Mouse (Mus musculus) embryonic facial prominence, embryonic 12.5 days (tissue): ENCODE results near the gene Slc20a1. TPM values are rescaled to one million over a fixed set of nuclear protein-coding genes. Genes with fewer than 3 reads are reported as not detected.

Source experiments
- ATAC-seq: fragments of 200-750 bp; cut with Nextera tagmentation; 2 replicates; pipeline ENCODE4 v1.8.0; 2017; ENCODE audit not compliant: insufficient number of reproducible peaks, insufficient read depth, low FRiP score, low TSS enrichment
- H3K27ac ChIP-seq: fragments of 300-500 bp; sonication (generic); 2 replicates; pipeline ENCODE4 v1.5.1; 2016; ENCODE audit warnings: mild to moderate bottlenecking
- H3K27me3 ChIP-seq: fragments of 300-500 bp; sonication (generic); 2 replicates; pipeline ENCODE4 v1.6.1; 2016; ENCODE audit warnings: mild to moderate bottlenecking, moderate library complexity
- H3K36me3 ChIP-seq: fragments of 300-500 bp; sonication (generic); 2 replicates; pipeline ENCODE4 v1.6.1; 2016; ENCODE audit warnings: mild to moderate bottlenecking
- H3K4me1 ChIP-seq: fragments of 300-500 bp; sonication (generic); 2 replicates; pipeline ENCODE4 v1.6.1; 2016
- H3K4me2 ChIP-seq: fragments of 300-500 bp; sonication (generic); replicated peaks from 2 replicates; pipeline ENCODE4 v1.6.1; 2016; ENCODE audit warnings: mild to moderate bottlenecking, moderate library complexity
- H3K4me3 ChIP-seq: fragments of 300-500 bp; sonication (generic); 2 replicates; pipeline ENCODE4 v1.5.1; 2016; ENCODE audit warnings: mild to moderate bottlenecking
- H3K9ac ChIP-seq: fragments of 300-500 bp; sonication (generic); 2 replicates; pipeline ENCODE4 v1.6.1; 2016; ENCODE audit warnings: mild to moderate bottlenecking, moderate library complexity
- H3K9me3 ChIP-seq: fragments of 300-500 bp; sonication (generic); 2 replicates; pipeline ENCODE4 v1.6.1; 2016; ENCODE audit warnings: mild to moderate bottlenecking, moderate library complexity
- WGBS: fragments of 180-500 bp; shearing (Covaris S2); methylation state at CpG from one replicate; pipeline ENCODE4 v1.1.7; 2016; 5-methylcytosine and 5-hydroxymethylcytosine counted together
- polyA plus RNA-seq: library from polyadenylated mRNA; unstranded; fragments of >200 nt; fragmentation: Nextera tagmentation; extraction: Ambion mirVana; gene quantifications from 2 replicates; pipeline ENCODE4 v1.2.1, GENCODE M21; 2016

Slc20a1 gene
- polyA plus RNA-seq, 1 experiment from 2014 or later: 43.8 TPM

DNA sequence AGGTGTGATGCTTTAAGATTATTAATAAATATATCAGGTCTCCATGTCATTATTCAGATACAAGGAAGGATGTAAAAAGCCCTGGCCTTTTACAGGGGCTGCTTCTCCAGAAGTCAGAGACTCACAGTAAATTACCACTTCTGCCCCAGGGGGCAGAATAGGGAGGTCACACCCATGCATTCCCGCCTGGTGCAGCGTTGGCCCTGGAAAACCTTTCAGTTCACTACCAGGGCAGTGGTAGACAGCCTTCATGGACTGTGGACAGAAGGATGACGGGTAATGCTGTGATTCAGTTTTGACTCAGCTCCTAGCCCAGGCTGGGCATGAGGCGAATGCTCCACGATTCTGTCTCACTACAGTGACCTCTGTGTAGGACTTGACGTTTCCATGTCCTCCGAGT, 47.9 kb downstream of the Slc20a1 start:
- no peak overlapping the region for H3K27ac ChIP-seq
- H3K9me3 ChIP-seq: no peaks in the 10 kb centered on the region
- WGBS: 82% methylated on average over 7 of the region's 7 CpGs
- H3K4me2 ChIP-seq: no peak overlapping the region
- 0 out of 2 replicates have a peak, but pooled peaks cover under 1% of the 10 kb centered on the region for H3K4me1 ChIP-seq
- no peak overlapping the region for H3K4me3 ChIP-seq
- no peaks in the 10 kb centered on the region for H3K27me3 ChIP-seq
- no peaks in the 10 kb centered on the region for H3K36me3 ChIP-seq
- no peak for ATAC-seq
- H3K9ac ChIP-seq: no peak overlapping the region

DNA sequence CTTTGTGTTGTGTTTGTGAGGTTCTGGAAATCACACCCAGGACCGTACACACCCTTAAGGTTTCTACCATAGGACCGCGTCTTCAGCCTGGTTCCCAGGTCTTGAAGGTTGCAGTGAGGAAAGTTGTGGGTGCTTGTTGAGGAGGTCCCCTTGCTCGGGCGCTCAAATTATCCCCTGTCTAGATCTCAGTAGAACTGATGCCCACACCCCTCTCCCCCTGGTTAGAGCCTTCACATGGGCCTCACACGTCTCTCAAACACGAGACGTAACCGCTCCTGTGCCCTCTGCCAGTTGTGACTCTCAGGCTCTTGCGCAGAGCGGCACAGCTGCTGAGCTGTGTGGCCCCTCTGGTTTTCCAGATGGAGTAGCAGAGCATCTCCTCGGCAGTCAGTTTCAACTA, 48.4 kb downstream of the Slc20a1 start:
- Histone ChIP-seq H3K27ac (no peak overlapping the region), H3K4me1 (no peaks in the 10 kb centered on the region), H3K4me2 (no peak overlapping the region), H3K36me3 (no peaks in the 10 kb centered on the region), H3K9me3 (no peaks in the 10 kb centered on the region), H3K4me3 (no peak overlapping the region), H3K27me3 (no peaks in the 10 kb centered on the region), H3K9ac (no peak overlapping the region)
- WGBS: 91% methylated on average over 12 of the region's 12 CpGs
- no peak for ATAC-seq

DNA sequence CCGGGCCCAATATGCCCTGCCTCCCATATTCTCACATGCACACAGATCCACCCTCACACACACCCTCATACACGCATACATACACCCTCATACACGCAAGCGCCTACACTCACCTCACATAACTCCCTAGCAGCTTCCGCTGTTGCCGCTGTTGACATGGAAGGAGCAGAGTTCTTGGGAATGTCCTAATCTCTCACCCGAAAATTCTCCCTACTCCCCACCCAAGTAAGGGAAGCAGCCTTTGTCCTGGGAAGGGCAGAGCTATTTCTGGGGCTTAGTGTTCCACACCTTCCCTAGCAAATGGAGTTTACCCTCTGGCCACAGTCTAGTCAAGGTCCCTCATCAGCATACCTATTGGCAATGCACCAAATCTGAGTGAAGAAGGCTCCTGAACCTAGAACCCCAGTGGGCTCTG, 49.1 kb downstream of the Slc20a1 start:
- H3K9ac ChIP-seq: no peak overlapping the region
- H3K27ac ChIP-seq: no peak overlapping the region
- WGBS: 91% methylated on average over 7 of the region's 7 CpGs
- no peaks in the 10 kb centered on the region for H3K36me3 ChIP-seq
- no peak overlapping the region for H3K4me3 ChIP-seq
- no peaks in the 10 kb centered on the region for H3K4me1 ChIP-seq
- no peak for ATAC-seq
- H3K9me3 ChIP-seq: no peaks in the 10 kb centered on the region
- H3K27me3 ChIP-seq: no peaks in the 10 kb centered on the region
- H3K4me2 ChIP-seq: no peak overlapping the region

DNA sequence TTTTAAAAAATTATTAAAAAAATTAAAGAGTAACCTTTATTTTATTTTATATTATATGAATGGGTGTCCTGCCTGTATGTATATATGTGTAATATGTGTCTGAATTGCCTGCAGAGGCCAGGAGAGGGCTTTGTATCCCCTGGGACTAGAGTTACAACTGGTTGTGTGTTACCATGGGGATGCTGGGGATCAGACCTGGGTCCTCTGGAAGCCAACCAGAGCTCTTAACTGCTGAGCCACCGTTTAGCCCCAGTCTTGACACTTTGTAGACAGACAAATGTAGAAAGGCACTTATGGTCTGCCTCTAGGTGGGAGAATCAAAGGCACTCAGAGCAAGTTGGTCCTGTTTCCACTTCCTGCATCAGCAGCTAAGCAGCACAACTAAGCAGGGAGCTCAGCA, 50.8 kb downstream of the Slc20a1 start:
- H3K36me3 ChIP-seq: no peaks in the 10 kb centered on the region
- H3K4me1 ChIP-seq: no peaks in the 10 kb centered on the region
- H3K9me3 ChIP-seq: no peaks in the 10 kb centered on the region
- no peaks in the 10 kb centered on the region for H3K27me3 ChIP-seq
- 46% methylated on average over 1 of the region's 1 CpGs for WGBS
- ATAC-seq: no peak
- no peak overlapping the region for H3K4me2 ChIP-seq
- no peak overlapping the region for H3K27ac ChIP-seq
- no peak overlapping the region for H3K9ac ChIP-seq
- no peak overlapping the region for H3K4me3 ChIP-seq

DNA sequence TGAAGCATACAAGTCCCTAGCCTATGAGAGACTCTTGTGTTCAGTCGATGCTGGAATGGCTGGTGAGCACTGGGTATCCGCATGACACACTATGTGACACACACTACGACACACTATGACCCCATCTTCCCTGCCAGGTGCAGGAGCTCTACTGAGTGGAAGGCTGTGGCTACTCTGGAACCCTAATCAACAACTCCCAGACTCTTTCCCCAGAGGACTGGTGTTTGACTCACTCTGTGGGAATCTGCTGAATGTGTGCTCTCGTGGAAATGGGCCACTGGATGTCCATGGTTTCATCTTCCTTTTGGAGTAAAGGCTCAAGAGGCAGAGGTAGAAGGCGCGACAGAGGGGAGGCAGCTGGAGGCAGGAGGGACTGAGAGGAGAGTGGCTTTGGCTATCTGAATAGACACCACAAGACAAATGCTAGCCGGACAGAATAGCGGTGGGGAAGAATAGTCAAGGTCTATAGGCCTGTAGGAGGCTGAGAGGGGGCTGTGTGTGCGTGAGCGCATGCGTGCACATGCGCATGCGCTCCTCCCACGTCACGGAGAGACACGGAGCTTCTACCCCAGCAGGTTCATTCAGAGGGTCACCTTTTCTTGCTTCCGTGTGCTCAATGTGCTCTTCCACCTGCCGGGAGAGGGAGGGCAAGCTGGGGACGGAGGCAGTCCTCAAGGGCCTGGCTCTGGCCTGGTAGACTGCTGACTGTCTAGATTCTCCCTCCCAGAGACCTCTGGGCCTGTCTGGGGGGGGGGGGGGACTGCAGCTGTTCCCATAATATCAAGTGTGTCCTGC, 54.5 kb downstream of the Slc20a1 start:
- Histone ChIP-seq H3K9me3 (no peaks in the 10 kb centered on the region), H3K9ac (no peak overlapping the region), H3K4me2 (no peak overlapping the region), H3K4me3 (no peak overlapping the region), H3K36me3 (no peaks in the 10 kb centered on the region), H3K4me1 (0 out of 2 replicates have a peak, but pooled peaks cover 2% of the 10 kb centered on the region), H3K27ac (no peak overlapping the region), H3K27me3 (no peaks in the 10 kb centered on the region)
- no peak for ATAC-seq
- WGBS: 84% methylated on average over 19 of the region's 19 CpGs

DNA sequence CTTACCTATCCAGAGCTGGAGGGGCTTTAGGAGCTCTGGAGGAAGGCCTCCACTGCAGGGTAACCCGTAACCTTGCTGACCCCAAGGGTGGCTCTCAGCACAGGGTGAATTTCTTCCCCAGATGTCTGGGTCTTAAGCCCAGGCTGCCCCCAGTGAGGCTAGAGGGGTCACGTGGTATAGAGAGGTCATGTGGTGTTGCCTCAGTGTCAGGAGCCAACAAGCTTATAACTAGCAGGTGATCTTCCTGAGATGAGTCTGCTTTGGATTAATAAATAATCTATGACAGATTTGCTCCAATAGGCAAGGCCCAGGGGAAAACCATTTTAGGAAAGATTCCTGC, 55.0 kb downstream of the Slc20a1 start:
- Histone ChIP-seq H3K36me3 (no peaks in the 10 kb centered on the region), H3K4me1 (peaks cover 4% of the 10 kb centered on the region; the same call in 1 of the 2 replicates), H3K9me3 (no peaks in the 10 kb centered on the region), H3K9ac (no peak overlapping the region), H3K27ac (no peak overlapping the region), H3K4me2 (no peak overlapping the region), H3K27me3 (no peaks in the 10 kb centered on the region), H3K4me3 (no peak overlapping the region)
- WGBS: 54% methylated on average over 2 of the region's 2 CpGs
- no peak for ATAC-seq

DNA sequence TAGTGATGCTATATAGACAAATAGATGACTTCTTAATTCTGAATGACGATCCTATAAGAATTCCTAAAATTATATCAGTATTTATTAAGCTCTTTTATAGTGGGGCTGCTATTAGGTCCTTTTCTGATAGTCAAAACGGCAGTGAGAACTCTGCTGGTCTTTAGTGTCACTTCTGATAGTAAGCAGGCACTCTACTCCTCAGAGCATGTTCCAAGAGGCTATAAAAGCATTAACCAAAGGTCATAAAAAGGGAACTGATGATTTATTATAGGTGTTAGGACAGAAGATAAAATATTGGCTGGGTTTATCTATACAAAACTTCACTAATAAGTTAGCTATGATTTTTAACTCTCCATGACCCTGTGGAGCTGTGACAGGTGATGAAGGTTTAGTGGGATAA, 55.5 kb downstream of the Slc20a1 start:
- H3K27ac ChIP-seq: no peak overlapping the region
- no peak overlapping the region for H3K9ac ChIP-seq
- no peaks in the 10 kb centered on the region for H3K36me3 ChIP-seq
- no peak for ATAC-seq
- H3K27me3 ChIP-seq: no peaks in the 10 kb centered on the region
- no peaks in the 10 kb centered on the region for H3K9me3 ChIP-seq
- peaks cover 5% of the 10 kb centered on the region; the same call in 1 of the 2 replicates for H3K4me1 ChIP-seq
- no peak overlapping the region for H3K4me2 ChIP-seq
- 71% methylated on average over 2 of the region's 2 CpGs for WGBS
- H3K4me3 ChIP-seq: no peak overlapping the region

DNA sequence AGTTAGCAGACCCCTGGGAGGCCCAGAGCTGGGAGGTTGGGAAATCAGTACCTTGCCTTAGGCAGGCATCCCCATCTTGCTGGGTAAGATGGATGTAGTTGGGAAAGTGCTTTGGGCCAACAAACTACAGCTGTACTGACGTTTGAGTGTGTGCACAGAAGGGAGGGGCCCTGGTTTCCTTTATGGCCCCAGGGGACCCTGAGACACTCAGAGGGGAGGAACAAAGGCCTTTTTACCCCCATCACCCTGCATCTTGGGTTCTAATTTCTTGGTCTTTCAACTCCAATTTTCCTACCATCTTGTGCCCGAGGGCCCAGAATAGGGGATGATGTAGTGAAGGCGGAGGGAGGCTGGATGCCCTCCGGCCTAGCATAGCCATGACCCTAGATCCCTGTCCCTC, 57.4 kb downstream of the Slc20a1 start:
- no peak overlapping the region for H3K4me3 ChIP-seq
- peaks cover 5% of the 10 kb centered on the region; the same call in 1 of the 2 replicates for H3K4me1 ChIP-seq
- H3K9me3 ChIP-seq: no peaks in the 10 kb centered on the region
- no peak for ATAC-seq
- no peak overlapping the region for H3K9ac ChIP-seq
- no peak overlapping the region for H3K4me2 ChIP-seq
- H3K27ac ChIP-seq: no peak overlapping the region
- no peaks in the 10 kb centered on the region for H3K36me3 ChIP-seq
- no peaks in the 10 kb centered on the region for H3K27me3 ChIP-seq
- WGBS: 51% methylated on average over 4 of the region's 4 CpGs

DNA sequence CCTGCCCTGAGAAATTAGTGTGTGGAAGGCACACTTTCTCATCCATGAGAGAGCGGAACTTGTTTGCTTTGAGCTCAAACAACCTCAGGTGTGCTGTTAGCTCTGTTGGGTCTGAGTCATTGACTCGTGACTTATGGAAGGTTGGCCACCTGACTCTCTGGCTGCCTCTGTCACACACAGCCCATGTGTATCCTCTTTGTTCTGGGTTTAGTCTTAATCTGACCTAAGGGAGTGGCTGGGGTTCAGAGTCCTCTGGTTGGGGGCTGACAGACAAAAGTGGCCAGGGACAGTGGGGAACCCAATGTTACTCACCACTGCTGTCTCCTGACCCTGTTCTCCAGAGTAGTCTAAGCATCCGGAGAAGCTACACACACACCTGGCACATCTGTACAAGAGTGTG, 59.5 kb downstream of the Slc20a1 start:
- H3K4me2 ChIP-seq: no peak overlapping the region
- H3K4me1 ChIP-seq: peaks cover 5% of the 10 kb centered on the region; the same call in 1 of the 2 replicates
- H3K9ac ChIP-seq: no peak overlapping the region
- no peaks in the 10 kb centered on the region for H3K27me3 ChIP-seq
- no peaks in the 10 kb centered on the region for H3K36me3 ChIP-seq
- ATAC-seq: no peak
- H3K27ac ChIP-seq: no peak overlapping the region
- no peak overlapping the region for H3K4me3 ChIP-seq
- no peaks in the 10 kb centered on the region for H3K9me3 ChIP-seq
- 92% methylated on average over 3 of the region's 3 CpGs for WGBS

DNA sequence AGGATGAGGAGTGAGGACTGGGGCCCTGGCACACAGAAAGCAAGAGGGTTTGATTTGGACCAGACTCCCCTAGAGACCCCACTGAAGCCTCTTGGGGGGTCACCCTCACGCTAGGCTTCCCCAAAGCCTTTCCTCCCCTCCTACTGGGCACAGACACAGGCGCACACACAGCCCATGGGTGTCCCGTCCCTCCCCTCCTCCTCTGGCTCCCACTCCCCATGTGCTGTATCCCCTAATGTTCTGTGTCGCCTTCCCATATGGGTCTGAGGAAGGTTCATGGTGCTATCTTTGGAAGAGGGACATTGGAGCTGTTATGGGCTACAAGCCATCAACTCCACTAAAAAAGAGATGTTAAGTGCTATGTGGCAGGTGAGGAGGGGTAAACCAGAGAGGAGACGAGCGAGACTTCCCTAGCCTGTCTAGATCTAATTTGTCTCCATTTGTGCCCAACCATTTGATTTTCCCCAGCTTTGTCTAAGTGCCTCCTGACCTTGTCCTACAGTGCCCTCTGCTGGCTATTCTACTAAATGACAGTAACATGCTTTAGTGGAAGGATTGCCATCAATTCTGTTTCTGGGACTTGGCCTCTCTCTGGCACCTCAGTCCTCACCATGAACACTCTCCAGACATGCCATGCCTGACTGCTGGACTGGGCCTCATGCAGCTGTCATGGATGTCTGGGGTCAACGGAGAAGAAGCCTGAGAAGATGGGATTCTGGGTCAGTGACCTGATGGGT, 60.1 kb downstream of the Slc20a1 start:
- H3K9me3 ChIP-seq: no peaks in the 10 kb centered on the region
- H3K27ac ChIP-seq: no peak overlapping the region
- H3K27me3 ChIP-seq: no peaks in the 10 kb centered on the region
- 32% methylated on average over 7 of the region's 7 CpGs for WGBS
- no peak for ATAC-seq
- no peak overlapping the region for H3K9ac ChIP-seq
- H3K4me2 ChIP-seq: no peak overlapping the region
- no peak overlapping the region for H3K4me3 ChIP-seq
- no peaks in the 10 kb centered on the region for H3K36me3 ChIP-seq
- peaks cover 5% of the 10 kb centered on the region; the same call in 1 of the 2 replicates for H3K4me1 ChIP-seq

DNA sequence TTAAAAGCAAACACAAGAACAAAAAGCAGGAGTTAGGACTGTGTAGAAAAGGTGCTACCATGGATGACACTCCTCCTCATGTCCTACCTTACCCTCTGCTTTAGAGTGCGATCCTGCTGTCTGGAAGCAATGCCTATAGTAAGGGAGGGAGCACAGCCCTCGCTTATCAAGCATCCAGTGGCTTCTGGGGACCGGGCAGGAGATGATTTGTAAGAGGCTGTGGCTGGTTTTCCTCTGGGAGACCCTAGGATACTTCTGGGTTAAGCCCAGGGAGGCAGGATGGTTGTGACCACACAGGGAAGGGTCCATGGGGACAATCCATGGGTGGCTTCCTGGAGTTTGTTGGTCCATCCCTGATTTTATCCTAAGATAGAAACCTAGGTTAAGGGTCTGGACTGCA, 62.1 kb downstream of the Slc20a1 start:
- Histone ChIP-seq H3K4me2 (no peak overlapping the region), H3K36me3 (no peaks in the 10 kb centered on the region), H3K9me3 (no peaks in the 10 kb centered on the region), H3K9ac (no peak overlapping the region), H3K4me1 (peaks cover 5% of the 10 kb centered on the region; the same call in 1 of the 2 replicates), H3K27me3 (no peaks in the 10 kb centered on the region), H3K27ac (no peak overlapping the region), H3K4me3 (no peak overlapping the region)
- no peak for ATAC-seq
- WGBS: 72% methylated on average over 3 of the region's 3 CpGs
